Mouse (Mus musculus): Measurements from ENCODE around the gene Chka.

- TF ChIP-seq CTCF (IDR thresholded peaks at IDR 0.05; ENCODE audit: low read depth) (no peak), EP300 (IDR thresholded peaks at IDR 0.05; ENCODE audit: low read depth) (no peak)
These were observed 19.9 kb upstream of the Chka start for GRCm38 (mm10) chr19:3831716-3832115.

Measured in heart, postnatal 0 days (tissue).